Mouse (Mus musculus): ENCODE data around the gene Rev1. TPM values are rescaled to one million over a fixed set of nuclear protein-coding genes. Genes with fewer than 3 reads are reported as not detected.
A peak's percentile ranks its signal among the peaks of the same experiment; 100 is the strongest.

Rev1 gene
- total and polyA plus RNA-seq, 2 experiments: 6.9 to 20.1 TPM

GRCm38 (mm10) chr1:38058417-38058816 lies 71.2 kb downstream of the Rev1 start:
- Histone ChIP-seq H3K27me3 (ENCODE audit: control insufficient read depth, insufficient read depth, low read length) (no peaks in the 10 kb centered on the region), H3K27ac (replicated peaks; ENCODE audit: insufficient read depth, low read depth, low read length) (no peak overlapping the region), H3K36me3 (ENCODE audit: control insufficient read depth, insufficient read depth, low read length) (peaks cover 55% of the 10 kb centered on the region), H3K9ac (ENCODE audit: low read depth, low read length) (no peak overlapping the region), H3K4me3 (ENCODE audit: insufficient read depth, low read depth, low read length) (no peak overlapping the region), H3K4me1 (ENCODE audit: control insufficient read depth, insufficient read depth, low read length) (no peaks in the 10 kb centered on the region), H3K79me2 (ENCODE audit: control insufficient read depth, insufficient read depth, low read length) (no peaks in the 10 kb centered on the region)
- no peak for DNase-seq (ENCODE audit: extremely low read depth, low read depth, low spot score)
- TF ChIP-seq POLR2A (IDR thresholded peaks at IDR 0.05; ENCODE audit: extremely low read depth, insufficient read depth, low read length) (no peak), CTCF (IDR thresholded peaks at IDR 0.05; ENCODE audit: low read depth, low read length) (no peak)
- WGBS: 70% methylated on average over 6 of the region's 6 CpGs

DNA sequence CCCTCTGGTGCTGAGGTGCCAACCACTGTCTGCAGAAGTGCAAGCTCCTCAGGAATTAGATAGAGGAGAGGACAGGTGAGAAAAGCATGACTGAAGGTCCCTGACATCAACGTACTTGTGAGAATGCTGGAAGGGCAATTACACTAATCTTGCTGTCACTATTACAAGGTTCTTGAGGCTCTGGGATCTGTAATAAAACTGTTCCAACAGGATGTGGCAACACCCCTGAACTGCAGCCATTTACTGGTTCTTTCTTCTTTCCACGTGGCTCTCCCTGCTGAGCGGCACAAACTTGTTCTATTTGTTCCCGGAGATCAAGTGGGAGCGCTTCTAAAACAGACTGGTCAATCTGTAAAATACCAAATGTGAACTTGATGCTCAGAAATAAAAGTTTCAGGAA lies 74.4 kb downstream of the Rev1 start:
- H3K4me3 ChIP-seq (ENCODE audit: insufficient read depth, low read depth, low read length): no peak overlapping the region
- H3K27me3 ChIP-seq (ENCODE audit: control insufficient read depth, insufficient read depth, low read length): no peaks in the 10 kb centered on the region
- peak; percentile 24 for DNase-seq (ENCODE audit: extremely low read depth, low read depth, low spot score)
- no peaks in the 10 kb centered on the region for H3K4me1 ChIP-seq (ENCODE audit: control insufficient read depth, insufficient read depth, low read length)
- H3K79me2 ChIP-seq (ENCODE audit: control insufficient read depth, insufficient read depth, low read length): no peaks in the 10 kb centered on the region
- 80% methylated on average over 5 of the region's 5 CpGs for WGBS
- H3K36me3 ChIP-seq (ENCODE audit: control insufficient read depth, insufficient read depth, low read length): peaks cover 73% of the 10 kb centered on the region
- TF ChIP-seq CTCF (IDR thresholded peaks at IDR 0.05; ENCODE audit: low read depth, low read length): no peak
- no peak for TF ChIP-seq POLR2A (IDR thresholded peaks at IDR 0.05; ENCODE audit: extremely low read depth, insufficient read depth, low read length)
- H3K27ac ChIP-seq (replicated peaks; ENCODE audit: insufficient read depth, low read depth, low read length): no peak overlapping the region
- H3K9ac ChIP-seq (ENCODE audit: low read depth, low read length): no peak overlapping the region

DNA sequence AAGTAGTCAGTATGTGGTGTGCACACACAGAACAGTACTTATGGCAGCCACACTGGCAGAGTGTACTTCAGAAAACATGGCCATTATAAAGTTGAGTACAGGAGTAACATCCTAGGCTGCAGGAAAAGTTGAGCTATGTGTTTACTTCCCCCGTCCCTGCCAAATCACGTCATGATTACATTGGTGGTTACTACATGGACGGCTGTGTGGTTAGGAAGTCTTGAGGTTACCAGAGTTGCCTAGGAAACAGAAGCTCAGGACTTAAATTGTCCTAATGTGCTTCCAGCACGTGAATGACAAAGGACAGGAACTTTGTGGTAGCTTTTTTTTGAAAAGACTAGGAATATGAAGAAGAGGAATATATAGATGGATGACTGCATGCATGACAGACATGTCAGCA lies 80.0 kb downstream of the Rev1 start:
- 57% methylated on average over 4 of the region's 4 CpGs for WGBS
- H3K36me3 ChIP-seq (ENCODE audit: control insufficient read depth, insufficient read depth, low read length): peaks cover 91% of the 10 kb centered on the region
- no peak for TF ChIP-seq POLR2A (IDR thresholded peaks at IDR 0.05; ENCODE audit: extremely low read depth, insufficient read depth, low read length)
- no peak for TF ChIP-seq CTCF (IDR thresholded peaks at IDR 0.05; ENCODE audit: low read depth, low read length)

DNA sequence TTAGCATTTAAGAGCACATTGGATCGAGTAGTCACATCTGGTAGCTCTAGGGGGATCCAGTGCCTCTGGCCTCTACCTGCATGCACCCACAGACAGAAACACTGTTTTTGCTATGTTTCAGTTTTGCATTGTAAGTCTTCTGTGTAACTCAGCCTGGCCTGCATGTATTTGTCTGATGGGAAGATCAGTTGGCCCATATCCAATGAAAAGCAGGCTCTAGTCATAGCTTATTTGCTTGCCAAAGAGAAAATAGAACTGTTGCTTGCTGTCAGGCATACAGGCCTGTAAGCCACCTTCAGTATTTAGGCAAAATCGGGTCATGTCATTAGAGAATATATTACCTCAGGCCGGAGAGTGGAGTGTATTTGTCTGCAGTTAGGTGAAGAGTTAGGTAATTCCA lies 81.5 kb downstream of the Rev1 start:
- no peak overlapping the region for H3K9ac ChIP-seq (ENCODE audit: low read depth, low read length)
- TF ChIP-seq CTCF (IDR thresholded peaks at IDR 0.05; ENCODE audit: low read depth, low read length): no peak
- TF ChIP-seq POLR2A (IDR thresholded peaks at IDR 0.05; ENCODE audit: extremely low read depth, insufficient read depth, low read length): no peak
- WGBS: 64% methylated on average over 3 of the region's 3 CpGs
- no peak overlapping the region for H3K27ac ChIP-seq (replicated peaks; ENCODE audit: insufficient read depth, low read depth, low read length)
- H3K27me3 ChIP-seq (ENCODE audit: control insufficient read depth, insufficient read depth, low read length): no peaks in the 10 kb centered on the region
- peaks cover 80% of the 10 kb centered on the region for H3K36me3 ChIP-seq (ENCODE audit: control insufficient read depth, insufficient read depth, low read length)
- no peaks in the 10 kb centered on the region for H3K79me2 ChIP-seq (ENCODE audit: control insufficient read depth, insufficient read depth, low read length)
- no peaks in the 10 kb centered on the region for H3K4me1 ChIP-seq (ENCODE audit: control insufficient read depth, insufficient read depth, low read length)
- no peak overlapping the region for H3K4me3 ChIP-seq (ENCODE audit: insufficient read depth, low read depth, low read length)
- peak; percentile 25 for DNase-seq (ENCODE audit: extremely low read depth, low read depth, low spot score)

More for the DNA sequence above, 80.0 kb downstream of the Rev1 start:
- Histone ChIP-seq H3K79me2 (ENCODE audit: control insufficient read depth, insufficient read depth, low read length) (no peaks in the 10 kb centered on the region), H3K9ac (ENCODE audit: low read depth, low read length) (no peak overlapping the region), H3K4me3 (ENCODE audit: insufficient read depth, low read depth, low read length) (no peak overlapping the region), H3K4me1 (ENCODE audit: control insufficient read depth, insufficient read depth, low read length) (no peaks in the 10 kb centered on the region), H3K27me3 (ENCODE audit: control insufficient read depth, insufficient read depth, low read length) (no peaks in the 10 kb centered on the region), H3K27ac (replicated peaks; ENCODE audit: insufficient read depth, low read depth, low read length) (no peak overlapping the region)
- DNase-seq (ENCODE audit: extremely low read depth, low read depth, low spot score): no peak

DNA sequence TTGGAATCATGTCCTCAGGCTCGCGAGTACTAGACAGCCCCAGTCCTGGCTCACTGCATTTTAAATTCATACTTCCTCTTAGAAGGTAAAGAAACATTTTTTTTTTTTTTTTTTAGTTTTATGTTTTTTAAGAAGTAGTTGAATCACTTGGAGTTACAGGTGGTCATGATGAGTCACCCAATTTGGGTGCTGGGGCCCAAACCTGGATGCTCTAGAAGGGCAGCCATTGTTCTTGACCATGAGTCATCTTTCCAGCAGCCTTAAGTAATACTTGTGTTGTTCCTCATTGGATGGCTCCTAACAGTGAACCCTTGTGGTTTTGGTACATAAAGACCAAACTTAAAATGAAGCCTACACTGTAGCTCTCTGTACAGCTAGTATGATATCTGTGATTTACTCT lies 90.7 kb downstream of the Rev1 start:
- peaks cover 50% of the 10 kb centered on the region for H3K36me3 ChIP-seq (ENCODE audit: control insufficient read depth, insufficient read depth, low read length)
- no peaks in the 10 kb centered on the region for H3K4me1 ChIP-seq (ENCODE audit: control insufficient read depth, insufficient read depth, low read length)
- H3K27me3 ChIP-seq (ENCODE audit: control insufficient read depth, insufficient read depth, low read length): no peaks in the 10 kb centered on the region
- no peak overlapping the region for H3K27ac ChIP-seq (replicated peaks; ENCODE audit: insufficient read depth, low read depth, low read length)
- no peak overlapping the region for H3K4me3 ChIP-seq (ENCODE audit: insufficient read depth, low read depth, low read length)
- TF ChIP-seq CTCF (IDR thresholded peaks at IDR 0.05; ENCODE audit: low read depth, low read length) (no peak), POLR2A (IDR thresholded peaks at IDR 0.05; ENCODE audit: extremely low read depth, insufficient read depth, low read length) (no peak)
- 96% methylated on average over 2 of the region's 2 CpGs for WGBS
- no peak overlapping the region for H3K9ac ChIP-seq (ENCODE audit: low read depth, low read length)
- no peaks in the 10 kb centered on the region for H3K79me2 ChIP-seq (ENCODE audit: control insufficient read depth, insufficient read depth, low read length)
- DNase-seq (ENCODE audit: extremely low read depth, low read depth, low spot score): no peak

GRCm38 (mm10) chr1:38037375-38037774 lies 92.2 kb downstream of the Rev1 start:
- WGBS: 95% methylated on average over 5 of the region's 5 CpGs
- Histone ChIP-seq H3K27ac (replicated peaks; ENCODE audit: insufficient read depth, low read depth, low read length) (no peak overlapping the region), H3K79me2 (ENCODE audit: control insufficient read depth, insufficient read depth, low read length) (no peaks in the 10 kb centered on the region), H3K36me3 (ENCODE audit: control insufficient read depth, insufficient read depth, low read length) (peaks cover 58% of the 10 kb centered on the region), H3K9ac (ENCODE audit: low read depth, low read length) (no peak overlapping the region), H3K4me1 (ENCODE audit: control insufficient read depth, insufficient read depth, low read length) (no peaks in the 10 kb centered on the region), H3K4me3 (ENCODE audit: insufficient read depth, low read depth, low read length) (no peak overlapping the region), H3K27me3 (ENCODE audit: control insufficient read depth, insufficient read depth, low read length) (no peaks in the 10 kb centered on the region)
- no peak for DNase-seq (ENCODE audit: extremely low read depth, low read depth, low spot score)
- no peak for TF ChIP-seq POLR2A (IDR thresholded peaks at IDR 0.05; ENCODE audit: extremely low read depth, insufficient read depth, low read length)
- no peak for TF ChIP-seq CTCF (IDR thresholded peaks at IDR 0.05; ENCODE audit: low read depth, low read length)
